Mouse (Mus musculus): ENCODE measurements around the gene Olfr92.

The Olfr92 gene

DNA sequence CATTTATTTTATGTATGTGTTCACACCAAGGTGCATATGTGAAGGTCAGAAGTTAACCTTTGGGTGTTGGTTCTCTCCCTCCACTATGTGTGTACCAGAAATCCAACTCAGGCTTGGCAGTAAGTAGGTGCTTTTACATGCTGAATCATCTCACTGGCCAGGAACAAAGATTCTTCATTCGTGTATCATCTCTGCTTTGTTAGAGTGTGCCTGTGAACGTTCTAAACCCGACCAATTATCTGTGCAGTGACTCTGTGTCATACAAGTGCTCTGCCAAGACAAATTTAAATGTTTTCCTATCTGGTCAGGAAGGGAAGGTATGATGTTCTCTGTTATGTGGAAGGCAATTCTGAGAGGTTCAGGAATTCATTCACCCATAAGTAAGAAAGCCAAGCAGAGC lies 58.5 kb downstream of the Olfr92 start:
- DNase-seq: no peak

Data from retina, postnatal 1 day (tissue).